Mouse (Mus musculus): ENCODE results near the gene Clec11a. TPM values are rescaled to one million over a fixed set of nuclear protein-coding genes. Genes with fewer than 3 reads are reported as not detected.

Clec11a gene
- total RNA-seq, 2 experiments from 2014 or later = 0.84 to 1.3 TPM

GRCm38 (mm10) chr7:44280959-44281358, 25.7 kb downstream of the Clec11a start:
- DNase-seq (ENCODE audit: low spot score) = no peak

GRCm38 (mm10) chr7:44277250-44277622, 29.5 kb downstream of the Clec11a start:
- no peak for DNase-seq (ENCODE audit: low spot score)

GRCm38 (mm10) chr7:44276461-44277249, 30.0 kb downstream of the Clec11a start:
- DNase-seq (ENCODE audit: low spot score) = no peak

- no peak for DNase-seq (ENCODE audit: low spot score)
Measured at GRCm38 (mm10) chr7:44275546-44275945, 31.2 kb downstream of the Clec11a start.

- DNase-seq (ENCODE audit: low spot score) = no peak
Measured at GRCm38 (mm10) chr7:44274096-44274495, 32.6 kb downstream of the Clec11a start.

- DNase-seq (ENCODE audit: low spot score) = no peak
Measured at GRCm38 (mm10) chr7:44273446-44273845, 33.3 kb downstream of the Clec11a start.

- no peak for DNase-seq (ENCODE audit: low spot score)
Measured at GRCm38 (mm10) chr7:44272546-44272945, 34.2 kb downstream of the Clec11a start.

- DNase-seq (ENCODE audit: low spot score) = no peak
Measured at GRCm38 (mm10) chr7:44271309-44271708, 35.4 kb downstream of the Clec11a start.

- DNase-seq (ENCODE audit: low spot score) = no peak
Measured at GRCm38 (mm10) chr7:44269397-44269796, 37.3 kb downstream of the Clec11a start.

GRCm38 (mm10) chr7:44268117-44268516, 38.6 kb downstream of the Clec11a start:
- no peak for DNase-seq (ENCODE audit: low spot score)

- DNase-seq (ENCODE audit: low spot score) = peak; percentile 94
Measured at GRCm38 (mm10) chr7:44262791-44263643, 43.7 kb downstream of the Clec11a start.

GRCm38 (mm10) chr7:44261147-44261546, 45.6 kb downstream of the Clec11a start, which contains the start of gene Gm15517:
Gene Gm15517 (plus strand): TSS chr7:44261447.
- DNase-seq (ENCODE audit: low spot score) = no peak

GRCm38 (mm10) chr7:44260410-44260809, 46.3 kb downstream of the Clec11a start:
- DNase-seq (ENCODE audit: low spot score) = no peak

GRCm38 (mm10) chr7:44257278-44257677, 49.4 kb downstream of the Clec11a start, which contains the start of gene Acp4:
Gene Acp4 (minus strand): TSS chr7:44257378.
- no peak for DNase-seq (ENCODE audit: low spot score)

- DNase-seq (ENCODE audit: low spot score) = no peak
Measured at GRCm38 (mm10) chr7:44254930-44255329, 51.8 kb downstream of the Clec11a start.

GRCm38 (mm10) chr7:44253023-44253616, 53.6 kb downstream of the Clec11a start:
- DNase-seq (ENCODE audit: low spot score) = no peak

Other genes starting within 250 kb of the Clec11a start
- gene Klk1b21, start 204.6 kb downstream of the Clec11a start, total RNA-seq (2021) = not detected
- not detected for gene Klk1b22, start 194.2 kb downstream of the Clec11a start, total RNA-seq (2021)
- not detected for gene Klk1b16, start 170.1 kb downstream of the Clec11a start, total RNA-seq (2021)
- gene Klk1b24, start 118.7 kb downstream of the Clec11a start, total RNA-seq (2021) = not detected
- gene Klk1b3, start 108.7 kb downstream of the Clec11a start, total RNA-seq (2021) = not detected
- gene Klk1b4, start 99.5 kb downstream of the Clec11a start, total RNA-seq (2021) = not detected
- gene Klk1b5, start 91.0 kb downstream of the Clec11a start, total RNA-seq (2021) = not detected
- gene Klk1, start 81.5 kb downstream of the Clec11a start, total RNA-seq (2021) = under 1 TPM in 1 of 2 experiments, not detected in 1; 0.71 TPM
- not detected for gene Gm36864, start 70.7 kb downstream of the Clec11a start, total RNA-seq (2021)
- gene 1700028J19Rik, start 60.2 kb downstream of the Clec11a start, total RNA-seq (2021) = not detected
- 1 to 10 TPM; 4.9 to 5.9 TPM for gene 2410002F23Rik, start 60.2 kb downstream of the Clec11a start, total RNA-seq (2021)
- gene Acp4, start 49.5 kb downstream of the Clec11a start, total RNA-seq (2021) = not detected
- gene Gm15517, start 45.5 kb downstream of the Clec11a start, total RNA-seq (2021) = not detected
- under 1 TPM; 0.25 to 0.36 TPM for gene Shank1, start 3.4 kb upstream of the Clec11a start, total RNA-seq (2021)
- 1 to 10 TPM; 3.4 to 4.8 TPM for gene Syt3, start 77.2 kb upstream of the Clec11a start, total RNA-seq (2021)
- under 1 TPM in 1 of 2 experiments, not detected in 1; 0.25 TPM for gene 1700008O03Rik, start 78.9 kb upstream of the Clec11a start, total RNA-seq (2021)
- under 1 TPM in 1 of 2 experiments, not detected in 1; 0.12 TPM for gene Lrrc4b, start 122.1 kb upstream of the Clec11a start, total RNA-seq (2021)
- not detected for gene Aspdh, start 158.5 kb upstream of the Clec11a start, total RNA-seq (2021)
- 10 to 100 TPM; 49.8 to 49.9 TPM for gene Josd2, start 161.1 kb upstream of the Clec11a start, total RNA-seq (2021)
- gene Emc10, start 189.6 kb upstream of the Clec11a start, total RNA-seq (2021) = 10 to 100 TPM; 48.2 to 49.0 TPM
- 1 to 10 TPM; 3.5 to 5.0 TPM for gene Fam71e1, start 189.7 kb upstream of the Clec11a start, total RNA-seq (2021)
- gene Mybpc2, start 217.8 kb upstream of the Clec11a start, total RNA-seq (2021) = 1,000 to 10,000 TPM; 4,330 to 4,768 TPM
- under 1 TPM in 1 of 2 experiments, not detected in 1; 0.14 TPM for gene Spib, start 225.2 kb upstream of the Clec11a start, total RNA-seq (2021)
- 1 to 10 TPM; 4.6 to 4.8 TPM for gene Pold1, start 241.9 kb upstream of the Clec11a start, total RNA-seq (2021)
- 10 to 100 TPM; 42.7 to 45.2 TPM for gene Nr1h2, start 247.0 kb upstream of the Clec11a start, total RNA-seq (2021)